ENCODE assay signal across 1 mouse cellular context in genomic region chr6:146724581-146725383, GRCm38 (mm10).
A peak's percentile ranks its signal among the peaks of the same experiment; 100 is the strongest.
TF ChIP-seq lines count a peak whose summit lies in the region.

TSS of gene Stk38l (plus strand) at chr6:146724995.

TF ChIP-seq in CH12.LX, 34 proteins besides CTCF, POLR2A, EP300 and RAD21 (continued from another document):
- TF ChIP-seq TBP (conservative IDR thresholded peaks at IDR 0.05; ENCODE audit: low read depth, low read length), result no peak
- no peak for TF ChIP-seq MAX (IDR thresholded peaks at IDR 0.05; ENCODE audit: low read length)
- TF ChIP-seq ZNF384 (IDR thresholded peaks at IDR 0.05; ENCODE audit: low read depth, low read length), result peak; percentile 99
- no peak for TF ChIP-seq ZMIZ1 (IDR thresholded peaks at IDR 0.05; ENCODE audit: low read depth, low read length)
- peak; percentile 31; the same call in 1 of the 2 replicates for TF ChIP-seq JUN (IDR thresholded peaks at IDR 0.05; ENCODE audit: insufficient read depth, low read depth, low read length)
- peak; percentile 83 for TF ChIP-seq ETS1 (conservative IDR thresholded peaks at IDR 0.05; ENCODE audit: low read depth, low read length)
- TF ChIP-seq MAFK (IDR thresholded peaks at IDR 0.05; ENCODE audit: insufficient replicate concordance, low read length), result no peak
- no peak for TF ChIP-seq MYC (IDR thresholded peaks at IDR 0.05; ENCODE audit: low read depth, low read length)
TF ChIP-seq in CH12.LX: peak in this region for 17.
